Mouse (Mus musculus) adrenal gland, postnatal 4 days (tissue): ENCODE results near the gene Agap1. TPM values are rescaled to one million over a fixed set of nuclear protein-coding genes. Genes with fewer than 3 reads are reported as not detected.

Experiments used
- DNase-seq, 2 experiments: peaks; one replicate each; pipeline ENCODE4 v3.0.0; 2021 to 2022; ENCODE audit warnings: low spot score in 2 of 2, mixed read lengths in 2 of 2
- total RNA-seq, 2 experiments: library from RNA; stranded (reverse); gene quantifications; 2 replicates each; pipeline ENCODE4 v1.2.3; 2021

Agap1 gene
- total RNA-seq, 2 experiments from 2014 or later = 85.5 to 97.5 TPM

DNA sequence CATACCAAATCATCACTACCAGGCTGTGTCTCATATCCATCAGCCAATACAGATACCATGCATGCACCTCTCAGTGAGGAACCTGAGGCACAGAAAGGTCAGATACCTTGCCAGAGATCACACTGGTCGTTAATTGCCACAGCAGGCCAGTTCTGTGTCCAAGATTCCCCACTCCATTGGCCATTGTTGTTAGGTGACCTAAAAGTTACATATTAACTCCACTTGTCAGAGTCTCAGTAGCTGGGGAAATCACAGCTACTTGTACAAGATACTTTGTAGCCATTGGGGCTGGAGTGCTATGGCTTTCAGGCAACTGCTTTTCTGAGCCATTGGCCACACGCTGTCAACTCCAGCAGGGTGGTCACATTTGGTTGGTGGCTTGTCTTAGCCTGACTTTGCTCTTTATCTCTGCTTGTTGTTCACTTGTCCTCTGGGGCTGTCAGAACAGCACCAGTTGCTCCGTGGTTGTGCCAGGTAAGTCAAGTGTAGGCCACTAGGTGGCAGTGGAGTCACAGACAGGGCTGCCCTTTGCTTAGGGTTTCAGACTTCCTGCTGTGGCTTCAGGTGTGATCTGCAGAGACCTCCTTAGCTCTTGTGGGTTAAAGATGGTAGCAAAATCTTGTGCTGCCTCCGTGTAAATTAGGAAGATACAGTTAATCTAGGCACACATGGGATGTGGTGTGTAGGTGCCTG is 191.9 kb downstream of the Agap1 start:
- peak in 1 of 2 experiments; percentile 31 for DNase-seq

DNA sequence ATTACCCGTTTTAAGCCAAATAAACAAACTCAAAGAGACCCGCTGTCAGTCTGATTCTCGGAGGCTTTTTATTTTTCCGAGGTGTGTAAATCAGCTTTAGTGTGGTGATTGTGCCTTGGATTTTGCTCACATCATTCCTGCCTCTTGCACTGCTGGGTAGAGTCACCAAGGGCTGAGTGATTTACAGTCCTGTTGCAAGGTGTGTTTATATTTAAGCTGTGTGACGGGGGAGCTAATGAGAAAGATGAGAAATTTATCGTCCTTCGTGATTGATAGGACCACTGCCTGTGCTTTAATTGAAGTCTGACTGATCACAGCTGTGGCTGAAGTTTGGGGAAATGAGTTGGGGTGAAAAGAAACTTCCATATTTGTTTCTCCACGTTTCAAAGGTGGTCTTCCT is 192.9 kb downstream of the Agap1 start:
- DNase-seq = no peak

DNA sequence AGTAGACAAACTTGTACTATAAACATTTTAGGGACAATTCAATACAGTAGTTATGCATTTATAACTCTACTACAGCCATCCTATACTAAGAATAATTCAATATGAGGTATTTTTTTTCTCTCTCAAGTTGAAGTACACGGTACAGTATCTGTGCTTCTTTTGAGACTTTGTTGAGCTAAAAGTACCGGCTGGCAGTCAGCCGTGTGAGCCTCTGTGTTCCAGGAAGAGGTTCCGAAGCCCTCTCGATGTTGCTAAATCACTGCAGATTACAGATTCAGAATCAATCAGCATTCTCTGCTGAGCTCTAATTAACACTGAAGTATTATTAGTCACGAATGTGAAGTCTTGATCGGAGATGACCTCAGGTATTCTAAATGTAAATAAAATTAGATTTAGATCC is 196.0 kb downstream of the Agap1 start:
- no peak for DNase-seq

DNA sequence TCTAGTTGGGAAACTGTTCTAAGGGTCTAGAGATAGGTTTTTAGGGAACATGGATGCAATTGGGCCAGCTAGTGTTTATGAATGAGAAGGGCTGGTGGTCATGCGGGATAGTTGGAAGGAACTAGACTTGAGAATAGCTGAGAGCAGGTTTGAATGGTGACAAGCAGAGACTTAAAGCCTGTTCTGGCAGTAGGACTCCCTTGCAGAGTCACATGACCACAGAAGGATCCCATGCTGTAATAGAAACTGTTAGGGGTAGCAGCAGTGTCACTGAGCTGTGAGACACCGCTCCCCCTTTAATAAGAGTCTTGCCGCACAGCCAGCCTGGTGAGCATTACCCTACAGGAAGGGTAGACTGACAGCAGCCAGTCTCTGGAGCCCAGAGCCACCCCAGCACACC is 201.6 kb downstream of the Agap1 start:
- no peak for DNase-seq

DNA sequence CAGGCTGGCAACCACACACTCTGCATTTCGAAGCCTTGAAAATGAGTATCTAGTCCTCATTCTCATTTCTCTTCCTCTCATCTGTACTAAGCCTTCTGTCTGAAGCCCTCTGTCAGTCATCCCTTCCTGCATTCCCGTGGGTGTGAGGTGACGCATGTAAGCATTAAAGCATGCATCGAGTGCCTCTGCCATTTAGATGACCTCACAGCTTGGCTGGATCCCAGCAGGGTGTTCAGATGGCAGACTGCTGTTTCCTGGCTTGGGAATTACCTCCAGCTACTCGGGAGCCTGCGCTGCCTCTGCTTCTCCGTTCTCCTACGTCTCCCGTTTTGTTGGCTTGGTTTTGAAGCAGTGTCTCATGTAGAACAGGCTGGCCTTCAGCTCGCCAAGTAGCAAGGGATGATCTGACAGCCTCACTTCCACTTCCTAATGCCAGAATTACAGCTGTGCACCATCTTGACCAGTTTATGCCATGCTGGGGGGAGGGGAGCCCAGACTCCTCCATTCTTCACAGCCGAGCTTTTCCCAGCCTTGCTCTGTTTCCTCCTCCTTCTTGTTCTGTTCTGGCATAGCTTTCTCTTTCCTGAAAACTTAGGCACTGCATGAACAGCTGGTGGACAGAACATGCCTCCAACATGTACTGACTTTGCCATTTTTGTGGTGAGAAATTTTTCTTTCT is 202.2 kb downstream of the Agap1 start:
- peak in 1 of 2 experiments; percentile 33 for DNase-seq

DNA sequence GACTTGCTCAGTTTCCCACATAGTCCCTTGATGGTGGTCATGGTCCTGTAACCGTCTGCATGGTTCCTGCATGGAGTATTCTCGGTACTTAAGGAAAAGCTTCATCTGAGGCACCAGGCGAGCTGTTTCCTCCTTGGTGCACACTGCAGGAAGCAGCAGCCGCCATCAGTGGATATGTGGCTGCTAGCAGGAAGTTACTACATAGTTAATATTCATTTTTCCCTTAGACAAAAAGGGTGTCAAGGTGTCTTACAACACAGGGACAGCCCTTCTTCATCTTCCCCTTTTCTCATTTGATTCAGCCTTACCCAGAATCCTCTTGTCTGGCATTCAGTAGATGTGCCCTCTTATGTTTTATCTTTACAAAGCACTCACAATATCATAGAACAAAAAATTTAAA is 206.2 kb downstream of the Agap1 start:
- no peak for DNase-seq

DNA sequence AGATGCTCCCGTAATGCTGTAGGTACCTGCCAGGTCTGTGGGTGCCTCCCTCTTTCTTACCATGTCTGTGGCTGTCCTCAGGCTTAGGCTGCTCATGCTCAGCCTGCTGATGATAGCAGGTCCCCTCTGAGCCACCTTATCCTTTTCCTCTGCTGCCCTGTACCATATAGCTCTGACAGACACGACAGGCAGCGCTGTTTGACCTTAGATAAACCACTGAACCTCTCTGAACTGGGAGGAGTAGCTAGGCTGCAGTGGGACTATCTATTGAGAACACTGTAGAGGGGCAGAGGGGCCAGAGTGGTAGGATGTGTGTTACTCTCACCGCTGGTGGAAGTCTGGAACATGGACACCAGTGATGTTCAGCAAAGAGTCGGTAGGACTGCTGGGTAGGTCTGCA is 211.5 kb downstream of the Agap1 start:
- no peak for DNase-seq

DNA sequence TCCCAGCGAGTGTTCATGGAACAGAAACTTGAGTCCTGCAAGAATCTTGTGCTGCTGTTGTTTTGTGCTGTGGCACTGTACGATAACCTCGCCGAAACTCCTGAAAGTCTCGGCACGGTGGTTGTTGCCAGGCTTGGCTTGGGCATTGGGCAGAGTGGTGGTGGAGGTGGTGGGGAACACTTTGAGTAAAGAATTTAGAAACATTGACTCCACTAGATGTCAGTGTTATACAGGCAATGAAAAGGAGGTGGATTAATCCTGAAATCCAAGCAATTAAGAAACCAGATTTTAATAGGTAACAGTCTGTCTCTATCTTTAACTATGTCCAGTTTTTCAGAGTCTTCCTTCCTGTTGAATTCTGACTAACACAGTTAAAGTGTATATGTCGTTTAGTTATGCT is 212.8 kb downstream of the Agap1 start:
- DNase-seq = no peak

DNA sequence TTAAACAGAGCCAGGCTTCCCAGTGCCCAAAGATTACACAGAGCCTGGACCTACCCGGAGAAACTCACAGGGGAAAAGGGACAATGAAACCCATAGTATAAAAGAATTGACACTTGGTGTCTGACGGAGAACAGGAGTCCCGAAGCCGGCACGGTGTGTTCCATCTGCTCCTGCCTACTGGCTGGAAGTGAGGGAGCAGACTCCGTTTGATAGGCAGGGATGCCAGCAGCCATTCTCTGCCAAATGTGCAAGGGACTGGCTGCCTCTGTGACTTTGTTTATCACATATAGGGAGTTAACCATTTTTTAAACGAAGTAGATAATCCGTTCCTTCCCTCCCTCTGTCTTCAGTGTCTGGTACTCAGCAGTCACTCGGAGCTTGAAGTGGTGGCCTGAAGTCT is 214.0 kb downstream of the Agap1 start:
- no peak for DNase-seq

DNA sequence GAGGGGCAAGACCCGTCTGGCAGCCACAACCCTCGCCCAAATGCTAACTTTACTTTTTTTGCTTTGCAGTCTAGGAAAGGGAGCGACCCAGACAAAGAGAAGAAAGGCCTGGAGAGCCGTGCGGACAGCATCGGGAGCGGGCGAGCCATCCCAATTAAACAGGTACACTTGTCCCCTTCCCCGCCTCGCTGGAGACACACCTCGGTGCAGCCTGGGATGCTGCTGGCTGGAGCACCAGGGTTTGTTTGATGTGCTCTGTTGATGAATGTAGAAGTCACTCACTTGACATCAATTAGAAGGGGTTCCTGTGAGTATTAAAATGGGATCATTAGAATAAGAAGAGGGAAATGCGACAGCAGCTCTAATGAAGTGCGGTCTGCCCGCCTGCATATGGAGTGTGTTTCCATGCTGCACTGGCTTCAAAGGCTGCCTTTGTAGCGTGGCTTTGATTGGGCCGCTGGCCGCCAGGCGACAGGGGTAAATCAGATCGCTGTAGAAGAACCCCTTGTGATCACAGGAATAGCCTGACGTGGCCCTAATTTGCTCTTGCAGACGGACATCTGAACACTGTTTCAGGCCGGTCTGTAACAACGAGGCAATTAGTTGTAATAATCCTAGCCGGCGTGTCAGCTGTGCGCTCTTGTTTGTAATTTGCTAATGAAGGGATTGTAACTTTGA is 216.6 kb downstream of the Agap1 start:
- DNase-seq = no peak

DNA sequence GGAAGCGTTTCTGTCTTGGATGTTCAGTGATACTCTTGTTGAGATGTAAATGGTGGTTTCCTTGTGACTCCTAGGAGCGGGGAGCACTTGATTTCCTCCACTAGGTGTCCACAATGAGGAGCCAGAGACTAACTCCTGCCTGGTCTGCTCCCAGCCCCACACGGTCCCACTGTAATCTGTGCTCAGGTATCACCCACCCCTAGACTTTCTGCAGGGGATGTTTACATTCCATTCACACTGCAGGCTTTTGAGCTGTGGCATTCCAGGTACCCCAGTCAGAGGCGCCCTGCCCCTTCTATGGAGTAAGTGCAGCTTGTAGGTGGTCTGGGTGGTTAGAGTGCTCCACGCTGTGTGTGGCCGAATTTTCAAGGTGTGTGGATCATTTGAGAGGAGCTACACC is 218.5 kb downstream of the Agap1 start:
- DNase-seq = no peak

DNA sequence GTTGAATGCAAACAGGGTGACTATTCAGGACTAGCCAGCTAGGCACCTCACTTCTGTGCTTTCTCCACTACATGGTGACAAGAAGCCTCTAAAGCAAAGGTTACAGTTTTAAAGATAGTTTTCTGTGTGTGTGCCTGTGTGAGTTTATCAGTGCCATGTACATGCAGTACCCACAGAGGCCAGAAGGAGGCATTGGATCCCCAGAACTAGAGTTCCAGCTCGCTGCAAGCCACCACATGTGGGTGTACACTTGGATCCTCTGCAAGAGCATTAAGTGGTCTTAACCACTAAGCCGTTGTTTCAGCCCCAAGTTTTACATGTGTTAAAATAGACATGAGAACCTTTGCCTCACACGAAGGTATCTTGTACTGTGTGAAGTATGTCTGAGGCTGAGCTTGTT is 219.1 kb downstream of the Agap1 start:
- DNase-seq = no peak

DNA sequence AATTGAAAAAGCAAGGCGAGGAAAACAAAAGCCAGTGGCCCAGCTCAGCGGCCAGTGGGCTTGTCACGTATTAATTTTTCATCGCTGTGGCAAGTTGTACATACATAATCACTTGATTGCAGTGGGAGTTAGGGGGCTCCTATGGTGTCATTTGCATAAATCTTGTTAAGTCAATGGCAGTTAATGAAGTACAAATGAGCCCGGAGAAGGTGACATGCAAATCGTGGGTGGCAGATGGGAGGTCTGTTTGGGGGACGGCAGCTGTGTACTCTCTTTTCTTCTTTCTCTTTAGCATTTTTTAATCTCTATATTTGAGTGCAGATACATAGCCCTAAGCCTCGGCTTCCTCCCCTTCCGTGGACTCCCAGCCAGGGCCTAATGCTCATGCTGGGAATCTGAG is 220.1 kb downstream of the Agap1 start:
- no peak for DNase-seq

DNA sequence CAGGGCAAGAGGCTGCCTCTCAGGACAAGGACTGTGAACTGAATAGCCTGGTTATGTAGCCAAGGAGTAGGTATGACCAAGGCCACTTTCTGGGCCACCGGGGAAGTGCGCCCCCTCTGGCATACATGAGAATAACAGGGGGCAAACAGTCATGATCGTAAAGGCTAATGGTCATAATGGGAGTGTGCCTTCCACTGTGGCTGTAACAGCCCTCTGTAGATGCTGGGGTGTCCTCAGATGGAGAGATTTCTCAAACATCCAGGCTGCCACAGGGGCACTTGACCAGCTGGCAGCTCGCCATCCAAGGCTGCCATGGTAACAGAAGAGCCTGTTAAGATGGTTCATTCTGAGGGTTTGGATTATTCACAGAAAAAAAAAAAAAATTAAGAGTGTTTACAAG is 221.8 kb downstream of the Agap1 start:
- no peak for DNase-seq

DNA sequence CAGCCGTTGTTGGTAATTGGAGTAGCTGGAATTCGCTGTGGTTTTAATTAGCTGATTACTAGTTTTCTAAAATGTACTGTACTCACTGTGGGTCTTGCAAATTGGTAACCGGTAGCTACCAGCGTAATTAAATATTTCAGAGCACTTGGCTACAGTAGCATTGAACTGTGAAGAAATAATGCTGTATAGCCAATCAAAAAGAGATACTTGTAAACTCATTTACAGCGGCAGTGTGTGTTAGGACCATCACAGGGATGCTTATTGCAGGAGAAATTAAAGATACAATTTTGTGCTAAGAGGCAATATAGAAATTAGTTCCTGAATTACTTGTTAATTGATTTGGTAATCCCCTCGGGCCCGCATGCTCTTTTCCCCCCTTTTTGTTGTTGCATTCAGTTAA is 226.1 kb downstream of the Agap1 start:
- DNase-seq = no peak

DNA sequence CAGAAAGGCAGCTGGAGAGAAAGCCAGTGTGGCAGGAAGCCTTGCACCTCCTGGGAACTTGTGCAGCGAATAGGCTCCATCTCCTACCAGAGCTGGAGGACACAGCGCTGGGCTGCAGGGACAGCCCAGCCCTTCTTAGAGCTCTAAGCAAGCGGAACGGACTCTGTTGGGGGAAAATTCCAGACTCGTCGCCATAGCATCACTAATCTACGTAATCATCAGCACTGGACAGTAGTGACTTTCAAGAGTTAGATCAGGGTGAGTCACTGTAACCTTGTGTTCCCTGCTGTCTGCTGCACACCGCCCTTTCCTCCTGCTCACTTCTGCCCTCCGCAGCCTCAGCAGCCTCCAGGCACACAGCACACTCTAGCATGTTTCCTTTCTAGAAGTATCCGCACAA is 234.3 kb downstream of the Agap1 start:
- DNase-seq = peak in 1 of 2 experiments; percentile 12

DNA sequence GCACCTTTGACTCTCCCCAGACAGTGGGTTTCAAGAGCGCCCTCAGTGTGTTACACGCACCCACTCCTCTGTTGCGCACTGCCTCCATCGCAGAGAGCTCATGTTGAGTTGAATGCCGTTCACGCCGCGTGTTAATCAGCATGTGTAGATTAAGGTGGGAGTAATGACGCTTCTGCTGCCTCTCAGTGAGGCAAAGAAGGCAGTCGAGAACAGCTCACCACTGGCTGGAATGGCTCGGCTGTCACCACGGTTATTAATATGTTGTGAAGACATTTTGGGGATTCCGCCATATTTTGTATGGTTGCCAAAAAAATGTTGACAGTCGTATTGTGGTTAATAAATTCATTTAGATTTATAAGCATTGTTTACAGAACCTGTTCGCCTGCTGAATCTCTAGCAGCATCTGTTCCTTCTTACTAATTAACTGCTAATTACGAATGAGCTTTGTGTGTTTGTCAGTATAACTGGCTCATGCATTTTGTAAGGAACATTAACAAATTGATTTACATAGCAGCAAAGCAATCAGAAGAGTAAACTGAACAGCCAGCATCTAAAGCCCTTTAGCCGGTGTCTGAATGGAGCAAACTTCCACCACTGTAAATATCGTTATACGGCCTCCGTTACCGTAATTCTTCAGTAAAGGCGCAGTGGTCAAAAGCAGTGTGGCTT is 235.1 kb downstream of the Agap1 start:
- DNase-seq = no peak

DNA sequence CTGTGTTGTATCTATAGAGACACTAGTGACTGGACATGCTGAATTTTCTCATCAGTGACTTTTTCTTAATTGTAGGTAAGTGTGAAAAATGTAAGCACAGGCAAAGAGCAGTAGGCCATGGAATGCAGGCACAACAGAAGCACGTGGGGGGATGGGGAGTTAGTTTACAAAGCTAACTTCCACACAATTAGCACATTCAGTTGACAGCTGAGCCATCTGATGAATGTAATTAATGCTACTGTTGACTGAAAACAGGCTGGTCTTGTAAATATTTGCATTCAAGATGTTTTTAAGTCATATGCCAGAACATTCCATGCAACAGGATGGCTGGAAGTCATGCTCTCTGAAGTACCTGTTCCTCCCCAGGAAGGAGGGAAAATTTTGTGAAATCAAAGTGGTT is 236.5 kb downstream of the Agap1 start:
- DNase-seq = no peak

DNA sequence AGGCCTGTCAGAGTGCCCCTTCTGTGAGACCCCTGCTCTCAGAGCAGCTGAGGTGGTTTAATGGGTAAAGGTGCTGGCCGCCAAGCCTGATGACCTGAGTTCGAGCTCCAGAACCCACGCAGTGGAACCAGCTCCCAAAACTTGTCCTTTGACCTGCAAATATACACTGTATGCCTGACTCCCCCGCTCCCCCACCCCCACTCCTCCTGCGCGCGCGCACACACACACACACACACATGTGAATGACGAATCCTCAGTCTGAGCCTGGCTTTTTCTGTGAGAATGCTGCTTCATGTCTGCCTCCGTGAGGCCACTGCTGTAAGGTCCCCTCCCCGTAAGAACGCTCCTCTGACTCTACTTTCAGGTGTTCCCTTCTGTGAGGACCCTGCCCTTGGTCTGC is 237.8 kb downstream of the Agap1 start:
- no peak for DNase-seq

DNA sequence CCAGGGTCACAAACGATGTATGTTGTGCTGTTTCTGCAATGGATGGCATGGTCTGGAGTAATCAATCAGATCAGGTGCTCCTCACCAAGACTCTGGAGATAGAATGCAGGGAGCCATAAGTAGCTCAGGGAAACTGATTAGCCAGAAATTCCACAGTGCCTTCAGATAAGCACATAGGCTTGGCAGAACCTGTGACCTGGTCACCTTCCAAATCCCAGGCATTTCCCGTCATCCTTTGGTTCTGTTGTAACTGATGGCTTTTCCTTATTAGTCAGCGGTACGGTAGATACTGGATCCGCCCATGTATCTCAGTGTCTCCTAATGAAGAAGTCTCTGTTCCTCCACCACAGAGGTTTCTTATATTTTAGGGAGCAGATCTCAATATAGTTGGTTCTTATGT is 240.3 kb downstream of the Agap1 start:
- no peak for DNase-seq

DNA sequence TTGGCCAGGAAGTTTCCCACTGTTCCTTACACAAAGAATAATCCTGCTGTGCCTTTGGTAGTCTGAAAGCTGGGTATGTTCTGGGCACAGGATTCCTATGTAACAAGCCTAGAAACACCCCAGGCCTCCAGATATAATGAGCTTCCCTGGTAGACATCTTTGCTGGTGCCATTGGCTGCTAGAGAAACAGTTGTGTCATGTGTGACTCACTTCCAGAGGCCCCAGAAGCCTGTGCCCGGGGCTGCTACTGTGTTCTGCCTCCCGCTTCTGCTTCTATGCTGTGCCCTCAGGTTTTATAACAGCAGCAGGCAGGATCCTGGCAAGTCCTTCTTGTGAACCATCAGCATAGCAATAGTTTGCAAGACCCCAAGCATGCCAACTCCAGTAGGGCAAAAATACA is 242.6 kb downstream of the Agap1 start:
- no peak for DNase-seq

DNA sequence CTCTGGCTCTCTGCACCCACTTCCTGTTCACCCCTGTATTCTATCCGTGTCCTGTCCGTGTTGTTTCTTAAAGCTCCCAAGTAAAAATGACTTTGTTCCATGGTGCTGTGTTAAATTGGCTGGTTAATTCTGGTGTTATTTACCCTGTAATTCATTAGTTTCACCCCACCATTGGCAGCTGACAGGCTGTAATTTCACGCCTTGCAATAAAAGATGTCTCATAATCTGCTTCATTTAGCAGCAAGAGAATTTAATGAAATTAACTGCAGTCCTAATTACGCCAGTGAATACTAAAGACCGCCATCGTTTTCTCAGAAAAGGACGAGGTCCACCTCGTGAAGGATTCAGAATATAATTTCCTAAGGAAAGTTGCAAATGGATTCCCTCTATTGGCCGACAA is 245.6 kb downstream of the Agap1 start:
- DNase-seq = no peak
